Mouse (Mus musculus): ENCODE measurements at regions not wholly inside any gene's neighbourhood (a gene's known extent, or its start where the extent isn't known, plus 50 kb on each side); places are given as distances from the start of the nearest gene placed in this dataset.
"Not testable (repeated sequence)": the region's sequence is repeated elsewhere in the genome, so short reads cannot be mapped to it uniquely, and the experiment has no call there.

DNA sequence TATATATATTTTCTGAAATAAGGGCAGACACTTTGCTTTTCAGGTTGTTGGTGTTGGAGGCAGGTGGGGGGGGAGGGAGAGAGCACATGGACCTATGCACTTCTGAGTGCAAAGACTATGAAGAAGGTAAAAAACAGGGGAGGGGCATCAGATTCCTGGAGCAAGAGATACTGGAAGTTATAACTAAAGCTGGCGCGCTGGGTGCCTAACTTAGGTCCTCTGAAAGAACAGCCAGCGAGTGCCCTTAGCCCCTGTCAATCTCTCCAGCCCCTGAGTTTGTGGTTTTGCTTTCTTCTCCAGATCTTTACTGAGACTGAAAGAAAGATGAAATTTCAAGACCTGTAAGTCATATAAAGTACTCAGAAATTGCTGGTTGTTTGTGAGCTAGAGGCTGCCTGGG, 51.2 kb upstream of the Rhobtb1 start:
- DNase-seq, result no peak
- Histone ChIP-seq H3K4me3 (replicated peaks; ENCODE audit: extremely low read depth, low read depth, low read length) (no peak overlapping the region), H3K4me1 (ENCODE audit: control insufficient read depth, insufficient read depth, low read length) (no peaks in the 10 kb centered on the region)
- no peak for TF ChIP-seq CTCF (IDR thresholded peaks at IDR 0.05; ENCODE audit: insufficient read depth, low read length)
- no peak for TF ChIP-seq POLR2A (IDR thresholded peaks at IDR 0.05; ENCODE audit: borderline replicate concordance, extremely low read depth, low read depth, low read length)
- 92% methylated on average over 3 of the region's 3 CpGs for WGBS

DNA sequence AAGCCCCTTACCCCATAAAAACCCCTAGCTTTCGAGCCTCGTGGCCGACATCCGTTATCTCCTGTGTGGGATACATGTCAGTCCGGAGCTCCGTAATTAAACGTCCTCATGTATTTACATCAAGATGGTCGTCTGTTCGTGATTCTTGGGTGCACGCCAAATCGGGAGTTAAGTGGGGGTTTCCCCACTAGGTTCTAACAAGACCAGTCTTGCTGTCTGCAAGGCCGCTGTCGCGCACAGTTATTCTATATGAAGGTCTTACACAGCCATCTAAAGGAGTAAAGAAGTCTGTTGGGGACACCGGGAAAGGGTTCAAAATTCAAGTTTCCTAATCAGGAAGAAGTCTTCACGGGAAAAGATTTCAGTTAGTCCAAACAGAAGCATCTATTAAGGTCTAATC, 50.5 kb upstream of the Rhobtb1 start:
- not testable (repeated sequence) for H3K4me1 ChIP-seq (ENCODE audit: control insufficient read depth, insufficient read depth, low read length); DNase-seq; H3K4me3 ChIP-seq (replicated peaks; ENCODE audit: extremely low read depth, low read depth, low read length)
- whole genome bisulfite sequencing, result 63% methylated on average over 16 of the region's 16 CpGs
